Mouse (Mus musculus) neural tube, embryonic 11.5 days (tissue): Measurements from ENCODE around the gene Haao. TPM values are rescaled to one million over a fixed set of nuclear protein-coding genes. Genes with fewer than 3 reads are reported as not detected.

Source experiments
- ATAC-seq: fragments of 200-750 bp; cut with Nextera tagmentation; 2 replicates; pipeline ENCODE4 v1.8.0; 2017; ENCODE audit warnings: moderate number of reproducible peaks, mild to moderate bottlenecking, moderate TSS enrichment, moderate library complexity; ENCODE audit not compliant: insufficient read depth, low FRiP score, low TSS enrichment
- DNase-seq: peaks from one replicate; pipeline ENCODE4 v3.0.0-alpha.2; 2015; ENCODE audit warnings: low spot score
- H3K27ac ChIP-seq: fragments of 300-500 bp; sonication (generic); 2 replicates; pipeline ENCODE4 v1.5.1; 2014; ENCODE audit warnings: low read depth, mild to moderate bottlenecking, low read length
- H3K27me3 ChIP-seq: fragments of 300-500 bp; sonication (generic); 2 replicates; pipeline ENCODE4 v1.6.1; 2014; ENCODE audit warnings: mild to moderate bottlenecking, low read length, mixed read lengths; ENCODE audit not compliant: control insufficient read depth, insufficient read depth
- H3K36me3 ChIP-seq: fragments of 300-500 bp; sonication (generic); 2 replicates; pipeline ENCODE4 v1.6.1; 2014; ENCODE audit warnings: mild to moderate bottlenecking, low read length, moderate library complexity, mixed read lengths; ENCODE audit not compliant: control insufficient read depth, insufficient read depth
- H3K4me1 ChIP-seq: fragments of 300-500 bp; sonication (generic); 2 replicates; pipeline ENCODE4 v1.6.1; 2014; ENCODE audit warnings: low read length, mixed read lengths; ENCODE audit not compliant: control insufficient read depth, insufficient read depth
- H3K4me2 ChIP-seq: fragments of 300-500 bp; sonication (generic); 2 replicates; pipeline ENCODE4 v1.6.1; 2014; ENCODE audit warnings: low read depth, mild to moderate bottlenecking, moderate library complexity
- H3K4me3 ChIP-seq: fragments of 300-500 bp; sonication (generic); 2 replicates; pipeline ENCODE4 v1.5.1; 2014; ENCODE audit warnings: low read depth, low read length
- H3K9ac ChIP-seq: fragments of 300-500 bp; sonication (generic); 2 replicates; pipeline ENCODE4 v1.6.1; 2014; ENCODE audit warnings: mild to moderate bottlenecking, low read length
- H3K9me3 ChIP-seq: fragments of 300-500 bp; sonication (generic); 2 replicates; pipeline ENCODE4 v1.6.1; 2016; ENCODE audit warnings: low read length; ENCODE audit not compliant: control insufficient read depth
- WGBS: fragments of 180-500 bp; shearing (Covaris S2); extraction: QIAGEN DNeasy Blood & Tissue Kit; methylation state at CpG from one replicate; pipeline ENCODE4 v1.1.7; 2014; 5-methylcytosine and 5-hydroxymethylcytosine counted together
- polyA plus RNA-seq: library from polyadenylated mRNA; unstranded; fragments of >200 nt; fragmentation: Nextera tagmentation; extraction: Ambion mirVana; gene quantifications from 2 replicates; pipeline ENCODE4 v1.2.1, GENCODE M21; 2014

Haao gene
- polyA plus RNA-seq, 1 experiment from 2014 or later, result not detected

DNA sequence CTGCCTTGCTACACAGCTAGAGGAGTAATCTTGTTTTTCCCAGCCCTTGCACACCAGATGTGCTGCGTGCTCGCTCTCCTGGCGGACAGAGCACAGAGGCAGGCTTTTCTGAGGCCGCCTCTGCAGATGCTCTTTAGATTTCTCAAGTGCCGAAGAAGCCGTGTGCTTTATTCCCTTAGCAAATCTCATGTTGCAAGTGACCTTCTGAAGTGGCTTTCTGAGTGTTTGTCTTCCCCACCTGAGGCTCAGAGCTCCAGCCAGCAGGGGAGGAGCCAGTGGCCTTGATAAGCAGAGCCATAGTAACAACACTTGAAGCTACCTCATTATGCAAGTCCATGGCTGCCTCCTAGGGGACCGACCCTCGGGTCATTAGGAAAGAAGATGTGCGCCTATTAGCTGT is 43.8 kb downstream of the Haao start:
- Histone ChIP-seq H3K27me3 (no peaks in the 10 kb centered on the region), H3K4me3 (no peak overlapping the region), H3K4me1 (no peaks in the 10 kb centered on the region), H3K9ac (no peak overlapping the region), H3K36me3 (no peaks in the 10 kb centered on the region), H3K27ac (no peak overlapping the region), H3K9me3 (no peaks in the 10 kb centered on the region), H3K4me2 (no peak overlapping the region)
- DNase-seq, result peak; percentile 25
- WGBS, result 75% methylated on average over 9 of the region's 9 CpGs
- no peak for ATAC-seq

DNA sequence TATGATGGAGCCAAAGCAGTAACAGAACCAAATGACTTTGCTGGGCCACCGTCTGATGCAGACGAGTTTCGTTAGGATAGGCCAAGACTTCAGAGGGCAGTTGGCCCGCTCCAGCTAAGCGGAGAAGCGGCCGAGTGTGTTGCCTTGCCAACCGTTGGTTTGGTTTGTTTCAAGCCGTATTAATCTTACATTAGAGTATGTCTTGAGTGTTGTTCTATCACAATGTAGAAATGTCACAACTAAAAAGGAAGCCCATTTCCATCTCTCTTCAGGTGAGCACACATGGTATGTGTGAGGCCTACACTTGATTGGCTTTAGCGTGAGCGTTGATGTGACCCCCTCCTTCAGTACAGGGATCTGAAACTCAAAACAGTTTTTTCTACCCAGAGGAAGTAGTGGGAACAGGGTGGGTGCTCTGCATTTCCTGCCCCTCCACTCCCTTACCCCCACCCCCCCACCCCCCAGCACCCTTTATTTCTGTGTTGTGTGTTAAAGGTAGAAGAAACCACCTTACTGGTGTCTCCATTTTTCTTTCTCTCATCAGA is 48.2 kb downstream of the Haao start:
- H3K9me3 ChIP-seq, result no peaks in the 10 kb centered on the region
- H3K4me3 ChIP-seq, result no peak overlapping the region
- no peak overlapping the region for H3K9ac ChIP-seq
- H3K4me1 ChIP-seq, result no peaks in the 10 kb centered on the region
- H3K4me2 ChIP-seq, result no peak overlapping the region
- 94% methylated on average over 11 of the region's 11 CpGs for WGBS
- no peak for ATAC-seq
- no peaks in the 10 kb centered on the region for H3K27me3 ChIP-seq
- H3K27ac ChIP-seq, result no peak overlapping the region
- H3K36me3 ChIP-seq, result no peaks in the 10 kb centered on the region
- DNase-seq, result no peak

DNA sequence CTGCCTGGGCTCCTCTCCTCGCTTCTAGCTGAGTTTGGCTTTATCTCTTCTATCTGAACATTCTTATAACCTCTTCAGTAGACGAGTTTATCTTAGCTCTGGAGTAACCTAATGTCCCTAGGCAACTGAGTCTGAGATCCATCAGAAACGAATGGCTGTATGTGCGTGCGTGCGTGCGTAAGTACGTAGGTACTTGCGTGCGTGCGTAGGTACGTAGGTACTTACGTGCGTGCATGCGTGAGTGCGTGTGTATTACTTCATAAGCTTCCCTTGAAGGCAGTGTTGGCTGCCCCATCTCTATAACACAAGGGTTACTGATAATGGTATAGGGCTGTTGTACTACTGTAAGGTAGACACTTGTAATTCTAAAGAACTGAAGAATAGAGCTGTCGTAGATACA is 52.6 kb downstream of the Haao start:
- no peak for ATAC-seq
- no peak for DNase-seq
- Histone ChIP-seq H3K9me3 (no peaks in the 10 kb centered on the region), H3K4me2 (no peak overlapping the region), H3K4me1 (peaks cover 2% of the 10 kb centered on the region; the same call in 1 of the 2 replicates), H3K27me3 (no peaks in the 10 kb centered on the region), H3K9ac (no peak overlapping the region), H3K27ac (no peak overlapping the region), H3K36me3 (no peaks in the 10 kb centered on the region), H3K4me3 (no peak overlapping the region)
- WGBS, result 96% methylated on average over 17 of the region's 17 CpGs

DNA sequence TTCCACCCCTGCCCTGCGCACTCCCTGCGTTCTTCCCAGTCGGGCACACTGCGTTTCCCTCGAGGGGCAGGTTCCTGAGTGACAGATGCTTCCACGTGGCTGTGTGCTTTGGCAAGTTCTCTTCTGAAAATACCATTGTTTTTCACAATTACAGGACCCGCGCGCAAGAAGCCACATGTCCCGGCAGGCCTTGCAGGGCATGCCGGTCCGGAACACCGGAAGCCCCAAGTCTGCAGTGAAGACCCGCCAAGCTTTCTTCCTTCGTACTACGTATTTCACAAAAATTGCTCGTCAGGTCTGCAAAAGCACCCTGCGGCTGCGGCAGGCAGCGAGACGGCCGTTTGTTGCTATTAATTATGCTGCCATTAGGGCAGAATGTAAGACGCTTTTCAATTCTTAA is 55.4 kb downstream of the Haao start:
- Histone ChIP-seq H3K27me3 (no peaks in the 10 kb centered on the region), H3K36me3 (no peaks in the 10 kb centered on the region), H3K4me2 (no peak overlapping the region), H3K27ac (no peak overlapping the region), H3K9ac (no peak overlapping the region), H3K9me3 (no peaks in the 10 kb centered on the region), H3K4me3 (no peak overlapping the region), H3K4me1 (peaks cover 2% of the 10 kb centered on the region; the same call in 1 of the 2 replicates)
- ATAC-seq, result no peak
- WGBS, result 70% methylated on average over 23 of the region's 23 CpGs
- DNase-seq, result no peak

DNA sequence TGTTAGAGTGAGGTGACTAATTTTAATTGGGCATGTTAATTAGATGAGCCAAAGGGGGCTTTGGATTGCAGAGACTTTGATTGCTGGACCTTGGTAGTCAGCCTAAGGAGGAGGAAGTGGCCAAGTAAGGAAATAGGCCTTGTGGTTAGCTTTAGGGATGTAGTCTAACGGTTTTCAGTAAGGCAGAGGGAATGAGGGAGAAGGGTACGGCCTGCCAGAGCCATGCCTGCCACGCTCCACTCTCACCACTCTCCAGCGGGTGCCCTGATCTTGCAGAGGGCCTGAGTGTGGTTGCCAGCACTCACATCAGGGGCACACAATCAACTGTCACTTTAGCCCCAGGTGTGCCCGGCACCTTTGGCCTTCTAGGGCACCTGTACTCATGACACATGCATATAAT is 57.6 kb downstream of the Haao start:
- peaks cover 2% of the 10 kb centered on the region; the same call in 1 of the 2 replicates for H3K4me1 ChIP-seq
- H3K9me3 ChIP-seq, result no peaks in the 10 kb centered on the region
- no peak overlapping the region for H3K9ac ChIP-seq
- DNase-seq (no peak), ATAC-seq (no peak)
- H3K27ac ChIP-seq, result no peak overlapping the region
- no peak overlapping the region for H3K4me2 ChIP-seq
- no peaks in the 10 kb centered on the region for H3K36me3 ChIP-seq
- H3K27me3 ChIP-seq, result no peaks in the 10 kb centered on the region
- H3K4me3 ChIP-seq, result no peak overlapping the region
- WGBS, result 82% methylated on average over 5 of the region's 5 CpGs

DNA sequence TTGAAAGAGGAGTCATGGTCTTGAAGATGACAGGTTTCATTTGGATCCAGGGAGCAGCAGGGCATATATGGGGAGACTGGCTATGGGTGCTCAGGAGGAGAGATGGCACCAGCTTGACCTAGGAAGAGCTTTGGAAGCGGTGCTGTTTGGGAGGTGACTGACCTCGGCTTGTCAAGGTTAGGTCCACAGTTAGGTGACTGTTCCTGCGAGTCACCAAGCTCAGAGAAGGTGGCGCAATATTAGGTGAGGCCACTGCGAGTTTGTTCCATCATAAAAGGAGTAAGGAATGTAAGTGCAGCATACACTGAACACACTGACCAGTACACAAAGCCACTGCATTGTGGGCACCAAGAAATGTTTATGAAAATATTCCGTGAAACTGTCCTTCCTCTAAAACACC is 61.3 kb downstream of the Haao start:
- Histone ChIP-seq H3K4me2 (no peak overlapping the region), H3K9me3 (no peaks in the 10 kb centered on the region), H3K27me3 (no peaks in the 10 kb centered on the region), H3K9ac (no peak overlapping the region), H3K4me1 (no peaks in the 10 kb centered on the region), H3K4me3 (no peak overlapping the region), H3K36me3 (no peaks in the 10 kb centered on the region), H3K27ac (no peak overlapping the region)
- ATAC-seq, result no peak
- DNase-seq, result no peak
- 93% methylated on average over 6 of the region's 6 CpGs for WGBS

DNA sequence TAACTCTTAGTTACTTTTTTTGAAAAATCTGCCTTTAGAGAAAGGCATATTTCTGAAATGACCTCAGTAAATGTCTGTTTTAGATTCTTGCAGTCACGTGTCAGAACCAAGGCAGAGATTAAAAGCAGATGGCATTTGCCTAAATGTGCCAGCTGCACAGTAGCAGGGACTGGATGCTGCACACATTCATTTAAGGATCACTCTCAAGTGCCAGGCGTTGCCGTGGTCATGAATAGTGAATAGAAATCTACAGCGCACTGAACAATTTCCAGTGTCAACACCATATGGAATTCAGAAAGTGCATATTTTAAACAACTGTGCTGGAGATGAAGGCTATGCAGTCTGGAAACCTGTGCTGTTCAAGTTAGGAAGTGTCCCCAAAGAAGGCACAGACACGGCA is 65.0 kb downstream of the Haao start:
- Histone ChIP-seq H3K4me2 (no peak overlapping the region), H3K27me3 (no peaks in the 10 kb centered on the region), H3K27ac (no peak overlapping the region), H3K9me3 (no peaks in the 10 kb centered on the region), H3K9ac (no peak overlapping the region), H3K36me3 (no peaks in the 10 kb centered on the region), H3K4me1 (no peaks in the 10 kb centered on the region), H3K4me3 (no peak overlapping the region)
- DNase-seq (no peak), ATAC-seq (no peak)
- WGBS, result 75% methylated on average over 5 of the region's 5 CpGs

Other genes with a start within 250 kb of the Haao start
- gene Kcng3, start 216.1 kb downstream of the Haao start, polyA plus RNA-seq, result not detected in 2 replicates
- gene Mta3, start 141.8 kb downstream of the Haao start, polyA plus RNA-seq, result 33.6 and 37.3 TPM in 2 replicates